Mouse (Mus musculus): ENCODE results near the gene Tmem132a.

Tmem132a gene

DNA sequence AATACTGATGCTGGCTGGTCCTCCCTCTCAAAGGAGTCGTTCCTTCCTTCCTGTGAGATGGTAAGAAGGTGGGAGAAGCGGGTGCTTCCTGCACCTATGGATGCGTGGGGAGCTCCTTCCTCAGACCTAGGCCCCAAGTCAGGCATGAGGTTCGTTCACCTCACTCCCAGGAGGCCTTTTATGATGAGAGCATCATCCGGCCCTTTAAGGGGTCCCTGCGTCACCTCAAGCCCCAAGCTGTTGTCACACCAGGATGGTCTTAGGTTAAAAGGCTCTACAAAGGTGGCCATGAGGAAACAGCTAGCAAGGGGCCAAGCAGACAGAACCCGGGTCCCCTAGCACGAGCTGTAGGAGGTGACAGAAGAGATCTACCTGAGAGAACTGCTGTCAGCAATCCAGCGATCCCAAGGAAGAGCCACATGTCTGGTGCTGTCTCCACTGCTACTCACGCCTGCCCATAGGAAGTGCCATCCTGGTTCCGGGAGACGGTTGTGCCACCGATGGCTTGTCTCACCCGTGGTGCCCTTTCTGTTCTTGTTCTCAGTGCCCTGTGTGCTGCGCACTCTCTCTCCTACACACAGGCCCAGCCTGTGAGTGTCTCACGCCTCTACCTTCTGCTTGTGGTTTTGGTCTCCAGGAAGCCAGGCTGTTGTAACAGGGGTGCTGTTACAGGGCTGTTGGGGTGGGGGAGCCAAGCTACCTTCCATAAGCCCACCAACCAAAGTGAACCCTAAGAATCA, 40.1 kb downstream of the Tmem132a start, which contains the start of gene Cd6:
Gene Cd6 (minus strand): TSS at position 623 of the 740 bp plus-strand sequence.
- DNase-seq = no peak

DNA sequence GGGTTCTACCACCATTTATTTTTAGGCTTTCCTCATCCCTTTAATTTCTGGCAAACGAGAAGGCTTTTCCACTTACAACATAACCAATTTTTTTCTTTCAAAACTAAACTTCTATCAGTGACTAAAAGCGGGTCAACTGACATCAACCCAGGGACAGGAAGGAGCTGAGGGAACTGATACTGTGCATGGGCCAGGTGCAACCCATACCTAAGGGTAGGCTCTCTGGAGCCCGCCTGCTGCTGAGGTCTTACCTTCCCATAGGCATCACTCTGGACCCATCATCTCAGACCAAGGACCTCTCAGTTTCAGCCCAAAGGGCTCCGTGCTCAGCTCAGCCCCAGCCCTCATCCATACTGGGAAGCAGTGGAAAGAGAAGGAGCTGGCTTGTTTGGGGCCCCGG, 41.4 kb downstream of the Tmem132a start:
- no peak for DNase-seq

DNA sequence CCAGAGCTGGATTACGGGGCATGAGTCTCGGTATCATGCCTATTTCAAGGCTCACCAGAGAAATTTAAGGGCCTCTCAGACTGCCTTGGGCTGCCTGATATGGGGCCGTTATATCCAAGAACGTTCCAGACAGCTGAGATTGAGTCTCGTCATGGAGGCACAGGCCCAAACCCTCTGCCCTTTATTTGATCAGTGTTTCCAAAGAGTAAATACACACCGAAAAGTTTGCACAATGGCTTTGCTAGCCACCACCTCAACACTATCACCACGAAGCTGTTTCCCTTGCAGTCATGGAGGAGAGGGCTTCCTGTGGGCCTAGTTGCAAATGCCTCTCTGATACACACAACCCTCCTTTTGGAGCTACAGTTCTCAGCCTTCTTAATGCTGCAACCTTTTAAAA, 45.7 kb downstream of the Tmem132a start:
- DNase-seq = no peak

DNA sequence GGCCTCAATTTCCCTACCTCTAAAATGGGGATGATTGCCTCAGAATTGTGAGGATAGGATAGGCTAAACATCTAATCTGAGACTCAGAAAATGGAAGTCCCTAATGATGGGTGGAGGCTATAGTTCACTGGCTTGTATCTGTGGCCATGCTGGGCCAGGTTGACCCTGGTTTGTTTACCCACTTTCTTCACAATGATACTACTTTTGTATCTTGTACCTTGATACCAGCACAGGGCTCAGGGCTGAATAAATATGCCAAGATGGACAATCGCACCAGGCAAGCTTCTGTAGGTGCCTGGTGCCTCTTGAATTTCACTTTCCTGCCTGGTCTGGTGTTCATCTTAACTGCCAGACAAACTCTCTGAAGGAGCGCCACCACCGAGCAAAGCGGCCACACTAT, 47.2 kb downstream of the Tmem132a start:
- DNase-seq = no peak

DNA sequence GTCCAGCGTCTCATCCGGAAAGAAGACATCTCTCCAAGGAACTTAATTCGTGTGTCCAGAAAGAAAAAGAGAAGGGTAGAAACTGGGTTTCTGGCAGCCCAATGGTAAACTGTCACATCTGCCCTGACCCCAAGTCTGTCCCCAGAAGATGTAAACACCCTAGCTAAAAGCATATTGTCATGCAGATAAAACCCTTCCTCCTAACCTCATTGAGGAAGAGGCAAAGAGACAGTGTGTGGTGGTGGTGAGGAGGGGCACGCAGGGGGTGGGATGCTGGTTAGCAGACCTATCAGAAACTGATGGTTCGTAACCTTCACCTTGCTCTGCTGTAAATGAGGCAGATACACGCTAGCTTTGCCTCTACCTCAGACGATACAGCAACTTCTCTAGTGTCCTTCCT, 48.4 kb downstream of the Tmem132a start:
- no peak for DNase-seq

DNA sequence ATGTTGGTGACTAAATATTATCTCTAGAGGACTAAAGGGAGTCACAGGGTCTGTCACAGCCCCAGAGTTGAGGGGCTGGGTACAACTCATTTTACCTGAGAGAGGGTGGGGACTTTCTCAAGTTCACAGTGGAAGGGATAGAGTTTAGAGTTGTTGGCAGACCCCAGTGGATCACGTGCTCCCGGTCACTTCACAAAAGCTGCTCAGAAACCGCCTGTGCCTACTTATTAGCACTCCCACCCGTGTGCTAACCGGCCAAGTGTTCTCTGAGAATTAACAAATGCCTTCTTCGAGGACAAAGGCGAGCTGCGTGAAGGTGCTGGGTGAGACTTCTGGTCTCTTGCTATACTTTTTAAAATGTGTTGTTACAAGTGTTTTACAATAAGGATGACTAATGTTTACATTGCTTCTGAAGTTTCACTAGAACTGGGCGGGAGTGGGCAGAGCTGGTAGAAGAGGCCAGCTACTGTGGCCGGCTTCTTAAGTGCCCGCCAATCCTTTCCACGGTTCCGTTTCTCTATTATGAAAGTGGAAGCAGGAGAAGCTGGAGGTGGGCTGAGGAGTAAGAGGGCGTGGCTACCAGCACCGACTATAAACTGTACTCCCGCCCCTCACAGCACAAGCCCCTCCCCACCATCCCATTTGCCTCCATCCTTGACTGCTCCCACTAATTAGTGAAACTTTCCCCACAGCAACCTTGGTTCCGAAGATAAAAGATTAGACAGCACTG, 51.4 kb downstream of the Tmem132a start:
- DNase-seq = peak; percentile 62

DNA sequence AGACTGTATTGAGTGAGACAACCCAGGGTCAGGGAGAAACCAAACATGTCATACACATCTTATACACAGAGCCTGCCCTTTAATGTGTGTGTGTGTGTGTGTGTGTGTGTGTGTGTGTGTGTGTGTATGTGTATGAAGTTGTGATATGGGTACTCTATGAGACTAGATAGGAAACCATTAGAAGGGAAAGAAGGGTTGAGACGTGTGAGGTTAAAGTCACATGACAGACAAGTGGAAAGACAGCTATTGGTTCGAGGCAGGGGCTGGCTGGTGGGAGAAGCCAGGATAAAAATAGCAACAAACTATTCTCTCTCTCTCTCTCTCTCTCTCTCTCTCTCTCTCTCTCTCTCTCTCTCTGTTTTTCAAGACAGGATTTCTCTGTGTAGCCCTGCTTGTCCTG, 53.3 kb downstream of the Tmem132a start:
- DNase-seq = no peak

DNA sequence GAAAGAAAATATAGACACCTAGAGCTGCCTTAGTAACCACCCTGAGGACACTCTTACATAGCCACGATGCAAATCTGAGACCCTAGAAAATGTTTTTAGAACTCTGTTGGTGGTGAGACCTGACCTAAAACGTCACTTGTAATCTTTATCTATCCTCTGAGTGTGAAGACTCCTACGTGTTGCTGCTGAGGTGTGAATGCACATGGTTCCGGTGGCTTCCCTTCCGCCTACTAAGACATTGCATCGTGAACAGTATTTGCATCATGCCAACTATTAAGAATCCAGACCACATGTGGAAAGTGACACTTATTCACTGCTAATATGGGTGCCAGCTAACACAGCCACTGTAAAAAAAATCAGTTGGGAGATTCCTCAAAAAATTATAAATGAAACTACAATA, 53.9 kb downstream of the Tmem132a start:
- DNase-seq = no peak

DNA sequence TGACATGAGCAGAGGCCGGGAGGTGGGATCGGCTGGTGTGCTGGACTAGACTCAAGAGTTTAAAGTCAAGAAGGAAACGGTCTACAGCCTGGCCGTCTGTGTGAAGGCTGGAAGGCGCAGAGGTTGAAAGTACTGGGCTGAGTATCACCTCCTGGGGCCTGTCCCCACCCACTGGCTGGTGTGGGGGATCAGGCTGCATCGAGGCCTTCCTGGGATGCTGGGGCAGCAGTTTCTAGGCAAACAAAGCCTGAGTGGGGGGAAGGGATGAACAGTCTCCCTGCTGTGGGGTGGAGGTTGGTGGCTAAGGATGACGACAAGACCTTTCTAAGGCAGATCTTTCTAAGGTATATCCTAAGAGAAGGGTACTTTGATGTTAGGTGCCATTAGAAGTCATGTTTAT, 55.8 kb downstream of the Tmem132a start:
- no peak for DNase-seq

DNA sequence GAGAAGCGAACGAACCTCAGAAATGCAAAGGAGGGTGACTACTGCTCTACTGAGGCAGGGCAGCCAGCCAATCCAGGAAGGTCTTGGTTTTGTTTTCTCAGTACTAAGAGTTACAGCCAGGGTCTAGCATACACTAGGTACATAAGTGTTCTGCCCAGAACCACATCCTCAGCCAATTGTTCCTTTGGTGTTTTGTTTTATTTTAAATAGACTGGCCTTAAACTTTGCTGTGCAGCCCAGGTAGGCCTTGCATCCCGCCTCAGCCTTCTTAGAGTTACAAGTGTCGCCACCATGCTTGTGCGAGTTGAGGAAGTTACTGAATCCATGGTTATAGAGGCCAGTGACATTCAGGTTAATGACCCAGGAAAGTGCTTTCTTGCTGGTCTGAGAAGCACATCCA, 56.7 kb downstream of the Tmem132a start:
- DNase-seq = no peak

DNA sequence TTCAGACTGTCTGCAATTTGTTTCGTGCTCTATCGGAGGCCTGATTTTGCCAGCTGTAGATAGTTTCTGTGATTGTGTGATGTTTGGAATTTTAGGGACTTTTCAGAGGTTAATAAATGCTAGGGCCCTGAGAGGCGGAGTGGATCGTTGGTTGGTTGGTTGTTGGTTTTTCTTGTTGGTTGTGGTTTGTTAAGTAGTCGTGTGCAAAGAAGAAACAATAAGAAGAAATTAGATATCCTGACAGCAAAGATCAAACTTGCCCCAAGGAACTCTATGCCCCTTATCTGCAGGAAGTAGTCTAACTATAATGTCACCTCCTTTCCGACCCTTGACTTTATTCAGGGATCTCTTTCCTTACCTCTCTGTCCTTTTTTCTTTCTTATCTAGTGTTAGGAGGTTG, 58.3 kb downstream of the Tmem132a start:
- no peak for DNase-seq

DNA sequence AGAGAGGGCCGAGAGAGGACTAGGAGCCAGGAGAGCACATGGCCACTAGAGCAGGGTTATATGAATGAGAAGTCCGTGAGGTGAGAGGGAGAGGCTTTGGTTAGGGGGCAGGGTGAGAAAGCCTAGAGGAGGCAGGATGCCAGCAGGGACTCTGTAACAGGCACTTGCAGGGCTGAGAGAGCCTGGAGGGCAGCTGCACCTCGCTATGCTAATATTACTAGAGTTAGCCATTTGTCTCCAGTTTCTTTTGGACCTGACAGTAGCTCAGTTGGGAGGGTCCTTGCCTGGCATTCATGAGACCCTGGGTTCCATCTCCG, 59.6 kb downstream of the Tmem132a start:
- DNase-seq = peak; percentile 43

DNA sequence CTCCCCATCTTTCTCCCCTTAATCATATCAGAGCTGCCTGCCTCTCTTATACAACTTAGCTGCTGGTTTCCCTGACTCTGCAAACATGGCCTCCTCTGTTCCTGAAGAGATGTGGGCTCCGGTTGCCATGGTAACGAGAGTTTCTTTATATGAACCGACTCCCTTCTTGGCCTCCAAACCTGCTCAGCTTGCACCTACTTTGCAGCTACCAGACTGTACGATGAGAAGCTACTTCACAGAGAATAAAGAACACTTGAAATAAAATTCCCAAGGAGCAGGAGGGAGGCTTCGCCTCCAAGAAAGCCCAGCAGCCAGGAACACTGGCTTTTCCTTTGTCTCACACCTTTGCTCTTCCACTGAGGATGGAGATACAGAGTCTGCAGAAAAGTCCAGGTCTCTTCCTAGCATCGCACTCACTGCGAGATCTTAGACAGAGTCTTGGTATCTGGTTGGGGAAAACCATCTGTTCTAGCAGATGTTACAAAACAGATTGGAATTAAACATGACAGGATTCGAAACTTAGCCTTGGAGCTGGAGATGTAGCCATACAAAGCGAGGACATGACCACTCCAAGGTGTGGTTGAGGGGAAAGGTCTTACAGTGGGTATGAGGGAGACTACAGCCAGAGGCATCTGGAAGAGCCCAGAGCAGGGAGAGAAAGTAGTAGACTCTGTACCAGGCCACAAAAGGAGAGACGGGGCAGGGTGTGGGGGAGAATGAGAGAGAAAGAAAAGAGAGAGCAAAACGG, 60.1 kb downstream of the Tmem132a start:
- no peak for DNase-seq

DNA sequence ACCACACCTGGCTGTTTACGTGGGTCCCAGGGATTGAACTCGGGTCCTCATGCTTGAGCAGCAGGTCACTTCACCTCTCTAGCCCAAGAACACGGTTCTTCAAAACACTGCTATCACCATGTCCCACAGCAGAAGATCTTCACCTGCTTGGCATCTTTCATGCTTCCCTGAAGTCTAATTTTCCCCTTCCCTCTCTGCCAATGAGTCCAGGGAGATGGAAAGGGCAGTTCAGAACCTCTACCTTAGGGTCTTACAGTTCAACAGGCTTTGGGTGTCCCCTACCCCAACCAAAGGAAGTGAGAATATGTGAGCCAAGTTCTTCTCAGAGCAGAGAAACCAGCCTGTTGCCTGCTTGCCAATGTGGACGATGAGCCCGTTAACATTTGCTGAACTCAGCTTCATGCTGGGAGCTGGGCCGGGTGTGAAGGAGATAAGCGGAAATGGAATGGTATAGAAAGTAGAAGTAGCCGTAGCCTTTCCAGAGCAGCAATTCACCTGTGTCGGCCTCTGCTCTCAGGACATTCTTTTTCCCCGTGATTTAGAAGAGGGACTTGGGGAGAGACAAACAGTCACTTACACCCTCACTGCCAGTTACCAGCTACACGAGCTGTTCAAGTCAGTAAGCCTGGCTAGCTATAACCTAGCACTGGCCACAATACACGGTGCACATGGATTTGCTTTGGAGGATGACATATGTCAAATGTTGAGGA, 61.1 kb downstream of the Tmem132a start:
- DNase-seq = no peak
